Mouse (Mus musculus) cerebellum, adult 11-12 months (tissue): ENCODE results near the gene Robo4.

Source experiments
- DNase-seq: peaks from one replicate; pipeline ENCODE4 v3.0.0; 2022

Robo4 gene

DNA sequence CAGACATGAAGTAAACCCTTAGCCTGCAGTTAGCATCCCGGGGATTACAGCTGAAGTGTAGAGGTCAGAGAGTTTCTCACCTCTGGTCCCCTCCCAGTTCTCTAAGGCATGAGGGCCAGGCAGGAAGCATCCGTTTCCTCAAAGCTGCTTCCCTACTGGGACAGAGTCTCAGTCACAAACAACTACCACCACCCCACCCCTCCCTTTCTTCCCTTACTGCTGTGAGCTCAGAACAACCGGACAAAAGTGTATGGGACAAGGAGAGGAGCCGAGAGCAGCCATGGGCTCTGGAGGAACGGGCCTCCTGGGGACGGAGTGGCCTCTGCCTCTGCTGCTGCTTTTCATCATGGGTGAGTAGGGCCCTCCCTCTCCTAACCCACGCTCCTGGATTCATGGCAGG lies at the start of gene Robo4:
Gene Robo4 (plus strand): TSS at position 96 of the 400 bp plus-strand sequence.
- no peak for DNase-seq

DNA sequence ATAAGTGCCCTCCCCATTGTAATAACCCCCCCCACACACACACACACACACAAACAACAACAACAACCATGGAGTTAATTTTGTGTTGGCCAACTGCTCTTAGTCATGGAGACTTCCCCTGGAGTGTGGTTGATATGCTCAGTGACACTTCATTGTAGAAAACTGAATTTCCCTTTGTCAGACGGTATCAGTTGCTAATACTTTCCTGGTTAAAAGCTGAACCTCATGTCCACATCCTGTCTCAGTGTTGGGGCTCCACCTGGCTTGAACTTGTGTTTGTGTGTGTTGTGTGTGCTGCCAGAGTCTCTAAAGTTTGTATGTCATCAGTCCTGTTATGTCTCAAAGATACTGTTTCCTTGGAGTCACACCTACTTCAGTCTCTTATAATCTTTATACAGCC lies 47.2 kb upstream of the Robo4 start:
- DNase-seq, result no peak

DNA sequence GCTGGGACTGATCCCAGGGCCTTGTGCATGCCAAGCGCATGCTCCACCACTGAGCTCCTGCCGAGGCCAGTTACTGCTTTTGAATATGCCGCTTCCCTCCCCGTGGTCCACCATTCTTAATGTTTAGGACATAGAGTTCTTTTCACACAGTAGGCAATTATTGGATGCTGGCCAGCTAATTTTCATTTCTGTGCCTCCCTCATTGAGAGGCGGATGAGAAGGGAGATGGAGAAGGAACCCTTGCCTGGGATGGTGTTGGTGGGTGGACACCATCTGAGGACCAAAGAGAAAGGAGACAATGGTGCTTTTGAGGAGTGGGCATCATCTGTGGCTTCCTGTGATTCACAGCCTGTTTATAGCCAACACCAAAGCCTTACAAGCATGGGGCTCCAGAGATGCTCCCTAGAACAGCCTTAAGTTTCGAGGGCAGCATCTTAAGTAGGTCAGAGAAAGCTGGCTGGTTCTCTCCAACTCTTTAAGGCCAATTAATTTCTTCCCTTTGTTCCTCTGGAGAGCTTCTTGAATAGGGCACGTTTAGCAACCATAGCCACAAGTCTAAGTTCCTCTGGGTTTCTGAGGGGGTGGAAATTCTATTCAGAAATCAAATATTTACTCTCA lies 42.9 kb upstream of the Robo4 start:
- peak; percentile 29 for DNase-seq

DNA sequence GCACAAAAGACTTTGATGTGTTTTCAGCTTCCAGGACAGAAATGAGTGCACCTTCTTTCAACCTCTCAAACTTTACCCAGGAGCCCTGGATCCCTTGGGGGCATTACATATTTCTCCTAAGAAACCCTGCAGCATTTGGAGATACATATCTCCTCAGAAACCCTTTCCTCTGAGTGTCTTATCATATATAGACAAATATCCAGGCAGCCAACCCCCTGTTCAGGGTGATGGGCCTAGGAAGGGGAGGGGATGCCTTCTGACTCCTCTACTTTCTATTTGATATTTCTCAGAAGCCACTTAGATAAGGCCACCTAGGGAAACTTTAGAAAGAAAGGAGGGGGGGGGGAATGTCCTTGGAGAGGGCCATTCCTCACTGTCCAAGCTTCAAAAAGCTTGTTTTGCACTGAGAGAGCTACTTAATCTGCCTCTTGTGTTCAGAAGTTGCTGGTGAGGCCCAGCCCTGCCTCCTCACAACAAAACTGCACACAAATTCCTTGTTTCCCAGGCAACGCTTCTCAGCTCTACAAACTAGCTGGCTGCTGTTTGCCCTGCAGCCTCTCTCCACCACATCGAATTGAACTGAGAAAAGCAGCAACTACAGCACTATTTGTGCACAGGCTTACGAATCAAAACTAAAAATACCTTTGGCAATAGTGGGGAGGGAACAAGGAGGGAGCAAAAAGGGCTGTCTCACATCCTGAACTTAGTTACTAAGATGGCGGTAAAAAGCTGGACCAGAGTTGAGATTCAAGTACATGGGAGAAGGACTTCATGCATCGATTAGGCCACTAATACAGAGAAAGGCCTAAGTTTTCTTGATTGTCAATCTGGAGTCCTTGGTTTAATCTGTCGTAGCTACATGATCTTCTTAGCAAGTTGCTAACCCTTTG lies 42.1 kb upstream of the Robo4 start:
- DNase-seq, result peak; percentile 29

DNA sequence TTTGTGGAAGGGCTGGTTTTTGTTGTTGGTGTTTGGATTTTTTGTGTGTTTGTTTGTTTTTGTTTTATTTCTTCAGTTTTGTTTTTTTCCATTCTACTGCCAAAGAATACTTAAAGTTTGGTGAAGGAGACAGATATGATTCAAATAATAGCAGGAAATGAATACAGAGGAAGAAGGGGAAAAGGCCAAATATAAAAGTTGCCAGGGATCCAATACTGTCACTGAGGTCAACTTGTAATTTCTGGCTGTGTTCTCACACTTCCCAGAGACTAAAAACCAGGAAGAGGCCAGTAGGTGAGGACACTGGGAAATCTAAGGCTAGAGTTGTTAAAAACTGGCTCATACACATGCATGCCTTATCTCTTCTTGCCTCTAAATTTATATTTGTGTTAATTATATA lies 39.6 kb upstream of the Robo4 start:
- no peak for DNase-seq

DNA sequence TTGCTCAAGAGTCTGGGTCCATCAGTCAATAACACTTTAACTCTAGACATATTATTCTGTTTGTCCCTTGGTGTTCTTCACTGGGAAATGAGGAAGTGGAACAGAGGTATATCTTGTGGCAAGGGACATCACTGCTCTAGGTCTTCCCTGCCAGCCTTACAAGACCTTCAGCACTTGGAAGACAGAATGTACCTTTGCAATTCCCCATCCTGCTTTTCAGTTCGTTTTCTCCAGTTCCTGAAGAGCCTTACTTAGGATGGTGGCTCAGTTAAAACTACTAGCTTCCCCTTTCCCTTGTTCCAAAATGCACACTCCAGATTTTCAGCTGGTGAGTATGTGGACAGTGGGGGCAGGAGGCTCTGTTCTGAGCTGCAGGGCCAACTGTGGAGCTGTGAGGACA lies 38.8 kb upstream of the Robo4 start:
- DNase-seq, result no peak

DNA sequence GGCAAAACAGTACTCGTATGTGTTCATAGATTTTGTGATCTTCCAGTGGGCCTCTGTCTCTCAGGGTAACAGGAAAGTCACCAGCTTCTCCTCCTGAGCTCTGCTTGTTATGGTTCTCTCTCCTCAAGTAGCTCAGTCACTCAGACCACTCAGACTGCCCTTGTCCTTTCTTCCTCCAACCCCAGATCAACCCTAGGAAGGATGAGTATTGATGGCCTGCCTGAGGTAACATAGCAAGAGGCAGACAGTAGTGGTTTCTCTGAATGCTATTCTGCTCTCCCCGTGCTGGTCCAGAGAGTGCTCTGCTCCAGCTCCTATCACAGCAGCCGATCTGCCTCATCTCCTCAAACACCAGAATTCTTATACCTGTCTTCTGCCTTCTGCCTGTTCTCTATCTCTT lies 38.1 kb upstream of the Robo4 start:
- DNase-seq, result no peak

DNA sequence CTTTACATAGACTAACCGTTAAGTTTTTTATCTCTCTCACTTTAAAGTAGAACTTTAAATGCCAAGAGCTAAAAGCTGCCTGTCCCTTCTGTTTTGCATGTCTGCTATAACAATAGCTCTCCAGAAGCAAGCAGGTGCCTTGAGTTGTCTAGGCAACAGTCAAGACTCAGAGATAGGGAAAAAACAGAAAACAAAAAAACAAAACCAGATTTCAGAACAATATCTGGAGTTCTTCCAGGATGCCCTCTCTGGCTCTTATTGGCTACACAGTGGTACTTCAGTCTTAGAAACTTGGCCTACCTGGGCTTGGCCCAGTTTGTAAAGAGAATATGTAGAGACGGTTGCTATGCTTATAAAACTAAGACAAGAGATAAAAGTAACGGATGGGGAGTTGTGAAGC lies 37.3 kb upstream of the Robo4 start:
- no peak for DNase-seq

DNA sequence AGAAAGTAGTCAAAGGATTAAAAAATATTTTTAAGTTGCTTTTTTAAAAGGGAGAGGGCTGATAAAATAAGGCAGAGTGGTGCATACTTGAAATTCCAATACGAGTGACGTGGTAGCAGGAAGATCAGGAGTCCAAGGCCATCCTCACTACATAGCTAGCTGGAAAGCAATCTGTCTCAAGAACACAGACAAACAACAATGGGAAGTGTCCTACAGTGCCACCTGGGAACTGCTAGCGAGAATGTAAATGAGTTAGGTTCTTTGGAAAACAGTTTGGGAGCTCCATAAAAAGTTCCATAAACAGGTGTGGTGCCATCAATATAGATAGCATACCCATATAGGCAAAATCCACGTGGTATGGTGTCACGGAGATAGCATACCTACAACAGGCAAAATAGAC lies 36.0 kb upstream of the Robo4 start:
- no peak for DNase-seq

DNA sequence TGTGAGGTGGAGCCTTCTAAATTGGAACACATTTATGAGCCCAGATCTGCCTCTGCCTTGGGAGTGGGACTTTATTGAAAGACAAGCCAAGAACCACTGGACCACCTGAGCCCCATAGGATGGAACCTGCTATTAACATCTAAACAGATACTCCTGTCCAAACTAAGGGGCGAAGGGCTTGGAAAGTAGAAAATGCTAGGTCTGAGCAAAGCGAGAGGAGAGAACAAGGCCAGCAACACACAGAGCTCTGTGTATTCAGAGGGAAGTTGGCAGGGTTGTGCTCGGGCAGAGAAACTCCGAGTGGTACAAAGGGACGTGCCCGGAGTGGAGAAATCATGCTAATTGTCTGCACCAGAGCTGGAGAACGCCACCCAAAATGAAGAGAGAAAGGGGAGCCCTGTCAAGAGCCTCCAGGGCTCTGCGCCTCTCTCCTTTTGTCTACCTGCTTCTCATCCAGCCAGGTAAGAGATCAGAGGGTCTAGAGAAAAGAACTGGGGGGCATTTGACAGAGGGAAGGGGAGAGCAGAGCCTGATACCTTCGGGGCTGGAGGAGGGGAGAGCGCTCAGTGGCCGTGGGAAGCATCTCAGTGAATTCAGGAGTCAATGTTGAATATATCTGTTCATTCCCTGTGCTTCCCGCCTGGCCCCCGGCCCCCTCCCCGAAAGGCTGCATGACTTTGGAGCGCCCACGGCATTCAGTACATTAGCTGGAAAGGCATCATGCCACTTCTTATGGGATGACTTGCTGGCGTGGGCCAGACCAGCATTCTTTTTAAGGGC lies 34.2 kb upstream of the Robo4 start, which contains the start of gene Hepacam:
Gene Hepacam (plus strand): TSS at position 51 of the 780 bp plus-strand sequence.
- peak; percentile 26 for DNase-seq

DNA sequence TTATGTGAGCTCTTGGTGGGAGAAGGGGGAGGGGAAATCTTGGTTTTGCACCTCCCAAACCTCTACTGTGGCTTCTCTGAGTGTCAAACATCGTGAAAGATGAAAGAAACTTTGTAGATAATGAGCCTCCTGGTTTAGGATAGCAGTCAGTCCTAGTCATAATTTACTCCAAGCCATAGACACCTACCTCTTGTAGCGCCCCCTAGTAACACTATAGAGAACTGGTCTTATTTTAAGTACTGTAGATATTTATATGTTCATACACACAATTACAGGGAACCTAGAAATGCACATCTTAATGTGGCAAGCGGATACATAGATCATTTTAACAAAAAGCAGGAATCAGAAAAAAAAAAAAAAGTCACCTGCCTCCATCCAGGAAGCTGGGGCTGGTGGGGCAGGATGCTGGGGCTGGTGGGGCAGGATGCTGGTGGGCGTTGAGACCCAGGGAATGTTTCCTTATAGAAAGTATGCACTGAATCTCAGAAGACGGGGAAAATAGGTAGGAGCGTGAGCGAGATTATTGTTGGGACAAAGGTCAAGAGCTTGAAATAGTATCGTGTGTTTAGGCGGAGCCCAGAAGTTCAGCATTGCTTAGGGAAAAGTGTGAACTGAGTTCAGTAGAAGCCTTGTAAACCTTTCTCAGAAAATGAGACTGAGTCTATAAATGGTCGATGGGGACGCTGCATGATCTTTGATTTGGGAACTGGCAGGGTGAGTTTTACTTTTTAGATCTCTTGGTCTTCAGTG lies 33.4 kb upstream of the Robo4 start:
- DNase-seq, result no peak

DNA sequence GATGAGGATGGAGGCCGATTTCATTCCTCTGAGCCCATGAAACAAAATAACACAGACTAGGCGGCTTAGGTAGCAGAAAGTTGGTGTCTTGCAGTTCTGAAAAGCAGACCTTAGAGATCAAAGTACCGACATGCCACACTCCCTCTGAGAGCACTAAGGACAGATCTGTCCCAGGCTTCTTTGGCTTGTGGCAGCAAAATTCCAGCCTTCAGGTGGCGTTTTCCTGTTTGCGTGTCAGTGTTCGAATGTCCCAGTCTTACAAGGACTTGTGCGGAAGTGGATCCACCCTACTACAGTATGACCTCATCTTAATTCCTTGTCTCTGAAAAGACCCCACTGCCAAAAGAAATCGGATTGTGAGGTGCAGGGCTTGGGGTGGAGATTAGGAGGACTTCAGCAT lies 32.8 kb upstream of the Robo4 start:
- no peak for DNase-seq

DNA sequence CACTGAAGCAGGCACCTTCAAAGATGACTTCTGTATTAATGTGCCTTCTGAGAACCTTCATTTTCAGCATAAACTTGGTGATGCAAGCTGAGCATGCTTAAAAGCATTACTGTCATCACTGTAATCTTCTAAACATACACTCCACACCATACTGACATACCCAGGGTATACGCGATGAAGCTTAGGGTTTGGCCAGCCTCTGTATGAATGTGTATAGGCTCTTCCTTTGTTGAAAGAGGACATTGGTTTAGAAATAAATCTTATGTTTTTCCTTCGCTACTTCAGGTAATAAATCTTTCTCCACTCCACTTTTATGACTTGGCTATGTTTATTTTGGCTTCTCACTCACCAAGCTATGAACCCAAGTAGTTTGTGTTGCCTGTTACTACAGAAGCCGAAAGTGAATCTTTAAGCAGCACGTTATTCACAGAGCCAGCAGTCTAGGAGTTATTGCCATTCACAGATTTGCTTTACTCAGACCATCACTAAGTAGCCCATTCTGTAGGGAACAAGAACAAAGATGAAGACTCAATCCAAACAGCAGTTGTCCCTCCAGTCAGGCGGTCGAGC lies 30.4 kb upstream of the Robo4 start:
- DNase-seq, result no peak

DNA sequence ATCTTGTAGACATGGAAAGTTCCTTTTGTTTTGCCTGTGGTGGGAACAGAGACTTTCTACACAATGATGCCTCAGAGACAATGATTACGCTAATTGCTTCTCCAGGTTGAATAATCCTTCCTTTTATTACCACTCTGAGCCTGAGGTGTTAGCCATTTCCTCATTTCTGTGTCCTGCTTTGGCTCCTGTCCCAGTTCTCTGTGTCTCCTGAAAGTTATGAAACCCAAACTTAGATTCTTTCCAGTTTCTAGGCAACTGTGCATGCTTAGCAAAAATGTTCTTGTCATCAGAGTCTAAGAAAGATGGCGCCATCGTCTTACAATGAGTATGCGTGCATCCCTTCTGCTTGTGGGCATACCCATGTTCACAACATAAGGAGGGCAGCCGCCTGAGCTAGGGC lies 26.0 kb upstream of the Robo4 start:
- no peak for DNase-seq

DNA sequence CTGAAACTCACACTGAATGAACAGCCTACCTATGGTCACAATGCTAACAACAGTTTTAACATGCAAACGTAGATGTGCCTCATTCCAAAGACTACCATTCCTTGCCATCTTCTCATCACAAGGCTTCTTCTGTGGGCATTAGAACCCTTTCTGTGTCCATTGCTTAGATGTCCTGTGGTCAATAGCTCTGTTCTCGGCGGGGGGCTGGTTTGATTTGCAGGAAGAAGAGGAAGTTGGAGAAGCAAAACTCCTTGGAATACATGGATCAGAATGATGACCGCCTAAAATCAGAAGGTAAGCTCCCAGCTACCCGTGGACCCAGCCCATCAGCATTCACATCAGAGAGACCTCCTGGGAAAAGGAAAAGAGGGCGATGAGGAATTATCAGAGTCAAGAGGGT lies 18.5 kb upstream of the Robo4 start:
- no peak for DNase-seq

DNA sequence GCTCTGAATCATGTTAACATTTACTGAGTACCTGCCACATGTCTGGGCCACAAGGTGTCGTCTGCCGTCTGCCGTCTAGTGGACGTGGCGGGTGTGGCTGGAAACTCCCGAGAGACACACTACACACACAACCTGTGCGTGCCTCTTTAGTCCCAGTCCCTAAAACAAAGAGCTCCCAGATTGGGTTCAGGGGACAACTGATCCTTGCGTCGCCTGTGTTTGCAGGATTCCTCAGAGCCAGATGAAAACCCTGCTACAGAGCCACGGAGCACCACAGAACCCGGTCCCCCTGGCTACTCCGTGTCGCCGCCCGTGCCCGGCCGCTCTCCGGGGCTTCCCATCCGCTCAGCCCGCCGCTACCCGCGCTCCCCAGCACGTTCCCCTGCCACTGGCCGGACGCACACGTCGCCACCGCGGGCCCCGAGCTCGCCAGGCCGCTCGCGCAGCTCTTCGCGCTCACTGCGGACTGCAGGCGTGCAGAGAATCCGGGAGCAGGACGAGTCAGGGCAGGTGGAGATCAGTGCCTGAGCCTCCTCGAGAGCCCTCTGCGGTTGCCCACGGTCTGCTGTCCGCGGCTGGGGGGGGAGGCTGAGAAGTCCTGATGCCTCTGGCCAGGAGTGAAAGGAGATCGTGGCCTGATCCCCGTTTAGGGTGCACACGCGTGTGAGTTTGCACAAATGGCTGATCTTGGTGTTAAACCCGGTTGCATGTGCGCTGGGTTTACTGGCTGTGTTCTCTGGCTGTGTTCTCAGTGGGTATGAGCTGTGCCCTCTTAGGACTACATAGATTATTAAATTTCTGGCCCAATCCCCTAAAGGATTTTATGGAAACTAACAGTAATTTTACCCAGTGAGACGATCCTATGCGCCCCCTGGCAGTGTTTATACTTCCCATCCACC lies 17.2 kb upstream of the Robo4 start:
- no peak for DNase-seq

DNA sequence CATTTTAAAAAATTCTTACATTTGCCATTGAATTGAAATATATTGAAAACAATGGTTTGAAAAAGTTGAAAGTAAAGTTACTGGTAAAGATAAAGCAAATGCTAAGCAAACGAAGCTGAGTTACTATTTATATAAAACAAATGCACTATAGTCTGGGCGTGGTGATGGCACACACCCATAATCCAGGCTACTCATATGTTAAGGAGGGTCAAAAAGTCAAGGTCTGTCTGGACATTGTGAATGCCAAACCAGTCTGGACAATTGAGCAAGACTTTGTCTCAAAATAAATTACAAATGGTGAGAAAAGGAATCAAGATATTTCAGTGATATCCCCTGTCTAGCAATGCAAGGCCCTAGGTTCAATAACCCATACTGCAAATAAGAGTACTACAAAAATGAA lies 10.8 kb upstream of the Robo4 start:
- no peak for DNase-seq

DNA sequence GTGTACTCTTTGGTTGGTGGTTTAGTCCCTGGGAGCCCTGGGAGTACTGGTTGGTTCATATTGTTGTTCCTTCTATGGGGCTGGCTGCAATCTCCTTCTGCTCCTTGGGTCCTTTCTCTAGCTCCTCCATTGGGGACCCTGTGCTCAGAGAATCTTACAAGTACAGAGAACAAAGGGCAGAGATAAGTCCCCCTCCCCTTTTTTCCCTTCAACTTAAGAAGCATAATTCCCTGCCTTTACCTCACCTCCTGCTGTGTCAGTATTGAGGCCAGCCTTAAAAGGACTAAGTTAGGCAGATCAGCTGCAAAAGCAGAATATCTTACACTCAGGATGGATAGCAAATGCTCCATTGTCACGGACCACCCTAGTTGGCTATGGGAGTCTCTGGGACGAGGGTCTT lies 9.6 kb upstream of the Robo4 start:
- DNase-seq, result no peak

DNA sequence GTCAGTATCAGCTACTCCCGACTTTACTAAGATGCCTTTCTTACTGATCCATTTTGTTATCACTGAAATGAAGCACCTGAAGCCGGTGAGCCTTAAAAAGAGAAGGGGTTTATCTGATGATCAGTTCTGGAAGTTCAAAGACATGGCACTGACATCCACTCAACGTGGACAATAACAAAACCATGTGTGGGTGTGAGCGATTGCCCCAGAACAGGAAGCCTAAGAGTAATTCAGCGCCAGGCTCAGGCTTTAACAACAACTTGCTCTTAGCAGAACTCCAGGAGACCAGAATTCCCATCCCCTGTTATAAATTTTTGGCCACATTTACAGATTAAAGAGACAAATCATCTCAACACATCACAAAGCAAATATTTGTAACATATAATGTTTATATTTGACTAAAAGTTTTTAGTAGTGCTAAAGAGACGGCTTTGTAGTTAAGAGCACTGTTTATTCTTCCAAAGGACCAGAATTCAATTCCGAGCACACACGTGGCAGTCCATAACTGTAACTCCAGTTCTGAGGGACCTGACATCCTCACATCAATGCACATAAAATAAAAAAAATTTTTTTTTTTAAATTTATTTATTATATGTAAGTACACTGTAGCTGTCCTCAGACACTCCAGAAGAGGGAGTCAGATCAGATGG lies 8.1 kb upstream of the Robo4 start:
- no peak for DNase-seq

DNA sequence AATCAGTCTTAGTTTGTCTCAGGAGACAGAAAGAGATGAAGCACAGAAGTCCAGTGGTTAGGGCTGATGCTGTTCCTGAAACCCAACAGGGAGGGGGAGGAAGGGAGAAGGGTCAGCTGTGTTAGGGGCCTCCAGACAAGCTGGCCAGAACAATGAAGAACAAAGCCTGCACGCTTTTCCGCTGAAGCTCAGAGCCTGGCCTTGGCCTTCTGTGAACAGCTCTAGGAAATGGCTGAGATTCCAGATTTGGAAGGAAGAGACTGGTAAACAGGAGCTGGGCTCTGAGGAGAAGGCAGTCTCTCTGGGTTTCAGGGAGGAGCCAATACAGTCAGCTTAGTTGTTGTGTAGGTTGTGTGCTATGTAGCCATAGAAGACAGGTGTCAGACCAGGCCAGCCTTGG lies 1.1 kb upstream of the Robo4 start:
- no peak for DNase-seq

DNA sequence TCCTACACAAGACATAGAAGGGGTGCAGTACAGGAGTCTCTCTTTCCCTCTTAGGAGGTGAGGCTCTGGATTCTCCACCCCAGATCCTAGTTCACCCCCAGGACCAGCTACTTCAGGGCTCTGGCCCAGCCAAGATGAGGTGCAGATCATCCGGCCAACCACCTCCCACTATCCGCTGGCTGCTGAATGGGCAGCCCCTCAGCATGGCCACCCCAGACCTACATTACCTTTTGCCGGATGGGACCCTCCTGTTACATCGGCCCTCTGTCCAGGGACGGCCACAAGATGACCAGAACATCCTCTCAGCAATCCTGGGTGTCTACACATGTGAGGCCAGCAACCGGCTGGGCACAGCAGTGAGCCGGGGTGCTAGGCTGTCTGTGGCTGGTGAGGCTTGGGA lies 804 bp downstream of the Robo4 start:
- no peak for DNase-seq
